Mouse (Mus musculus): ENCODE measurements around the gene Hrh2.

Gene Hrh2

GRCm38 (mm10) chr13:54269628-54270027 lies 77.7 kb downstream of the Hrh2 start:
- DNase-seq, result no peak

- no peak for DNase-seq
Observed at GRCm38 (mm10) chr13:54272076-54272475, 80.1 kb downstream of the Hrh2 start.

- no peak for DNase-seq
Observed at GRCm38 (mm10) chr13:54277406-54277805, 85.5 kb downstream of the Hrh2 start.

GRCm38 (mm10) chr13:54280366-54280765 lies 88.4 kb downstream of the Hrh2 start:
- no peak for DNase-seq

- no peak for DNase-seq
Observed at GRCm38 (mm10) chr13:54281149-54281548, 89.2 kb downstream of the Hrh2 start.

DNA sequence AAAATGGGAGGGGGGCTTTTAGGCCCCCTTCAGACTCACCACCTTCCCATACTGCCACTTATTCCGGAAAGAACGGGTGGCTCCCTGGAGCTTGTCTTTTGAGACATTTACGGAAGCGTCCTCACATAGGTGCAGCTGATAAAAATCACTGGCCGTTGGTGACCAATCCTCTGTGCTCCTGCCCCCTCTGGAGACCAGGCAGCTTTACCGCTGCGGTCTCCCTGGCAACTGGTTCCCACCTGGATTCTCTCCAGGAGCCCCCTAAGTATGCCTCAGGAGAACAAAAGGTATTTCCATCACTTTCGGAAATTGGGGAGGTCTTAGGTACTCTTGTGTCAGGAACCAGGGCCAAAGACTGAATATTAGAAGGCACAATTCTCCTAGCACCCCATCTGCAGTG lies 89.7 kb downstream of the Hrh2 start:
- no peak for DNase-seq

GRCm38 (mm10) chr13:54282149-54282860 lies 90.4 kb downstream of the Hrh2 start:
- no peak for DNase-seq

GRCm38 (mm10) chr13:54282861-54283206 lies 90.9 kb downstream of the Hrh2 start:
- DNase-seq, result peak; percentile 47

Measured in lung, postnatal 10 days (tissue).